Mouse (Mus musculus): Measurements from ENCODE around the gene Cacng8.
A peak's percentile ranks its signal among the peaks of the same experiment; 100 is the strongest.
"Not testable (repeated sequence)": the region's sequence is repeated elsewhere in the genome, so short reads cannot be mapped to it uniquely, and the experiment has no call there.

Cacng8 gene

GRCm38 (mm10) chr7:3387761-3388160 lies 2.7 kb upstream of the Cacng8 start:
- no peak for DNase-seq (ENCODE audit: low spot score in 2 of 2)

DNA sequence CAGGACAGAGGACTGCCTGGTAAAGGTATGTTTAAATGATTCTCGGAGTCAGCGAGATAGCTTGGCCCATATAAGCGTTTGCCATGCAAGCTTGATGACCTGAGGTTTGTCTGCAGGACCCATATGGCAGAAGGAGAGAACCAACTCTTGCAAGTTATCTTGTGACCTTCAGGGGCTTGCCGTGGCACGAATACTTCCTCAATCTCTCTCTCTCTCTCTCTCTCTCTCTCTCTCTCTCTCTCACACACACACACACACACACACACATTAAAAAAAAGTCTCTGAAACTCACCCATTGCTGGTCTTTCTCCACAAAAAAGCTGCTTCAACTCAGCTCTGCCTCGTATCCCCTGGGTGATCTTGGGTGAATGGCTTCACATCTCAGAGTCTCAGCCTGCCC lies 1.6 kb upstream of the Cacng8 start:
- DNase-seq (ENCODE audit: low spot score in 2 of 2): no peak

DNA sequence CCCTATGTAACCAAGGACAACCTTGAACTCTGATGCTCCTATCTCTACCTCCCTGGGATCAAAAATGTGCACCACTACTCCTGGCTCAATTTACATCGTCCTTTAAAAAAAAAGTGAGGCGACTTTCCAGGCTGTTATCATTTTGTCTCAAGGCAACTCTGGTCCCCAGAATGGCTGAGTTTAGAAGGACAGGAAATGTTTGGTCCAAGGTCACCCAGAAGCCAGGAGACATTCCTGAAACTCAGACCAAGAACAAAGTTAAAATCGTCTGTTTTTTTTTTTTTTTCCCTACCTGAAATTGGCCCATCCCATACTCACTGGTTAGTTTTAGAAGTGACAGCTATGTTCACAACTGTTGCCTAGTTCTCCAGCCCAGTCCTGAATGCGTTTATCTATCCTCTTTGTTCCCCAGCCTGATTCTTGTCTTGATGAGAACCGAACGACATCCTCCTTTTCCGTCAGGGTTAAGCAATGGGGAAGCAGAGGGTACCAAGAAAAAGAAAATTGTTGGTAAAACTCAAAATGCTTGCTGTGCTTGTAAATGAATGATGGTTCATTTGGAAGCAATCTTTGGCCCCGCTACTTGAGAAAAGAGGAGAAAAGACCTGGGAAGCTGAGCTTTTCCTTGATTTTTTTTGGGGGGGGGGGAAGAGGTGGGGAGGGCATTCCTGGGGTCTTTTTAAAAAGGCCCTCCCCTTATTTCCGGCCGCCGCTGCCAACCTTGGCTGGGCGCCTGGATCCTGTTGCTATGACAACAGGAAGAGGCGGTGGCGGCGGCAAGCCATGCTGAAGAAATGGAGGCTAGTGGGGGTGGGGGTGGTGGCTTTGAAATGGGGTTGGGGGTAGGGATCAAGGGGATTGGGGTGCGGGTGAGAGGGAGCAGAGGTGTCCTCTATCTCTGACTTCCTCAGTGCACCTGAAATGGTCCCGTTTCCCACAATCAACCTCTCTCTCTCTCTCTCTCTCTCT lies 755 bp upstream of the Cacng8 start:
- no peak for DNase-seq (ENCODE audit: low spot score in 2 of 2)

GRCm38 (mm10) chr7:3391081-3391451 lies 583 bp downstream of the Cacng8 start:
- no peak for DNase-seq (ENCODE audit: low spot score in 2 of 2)

DNA sequence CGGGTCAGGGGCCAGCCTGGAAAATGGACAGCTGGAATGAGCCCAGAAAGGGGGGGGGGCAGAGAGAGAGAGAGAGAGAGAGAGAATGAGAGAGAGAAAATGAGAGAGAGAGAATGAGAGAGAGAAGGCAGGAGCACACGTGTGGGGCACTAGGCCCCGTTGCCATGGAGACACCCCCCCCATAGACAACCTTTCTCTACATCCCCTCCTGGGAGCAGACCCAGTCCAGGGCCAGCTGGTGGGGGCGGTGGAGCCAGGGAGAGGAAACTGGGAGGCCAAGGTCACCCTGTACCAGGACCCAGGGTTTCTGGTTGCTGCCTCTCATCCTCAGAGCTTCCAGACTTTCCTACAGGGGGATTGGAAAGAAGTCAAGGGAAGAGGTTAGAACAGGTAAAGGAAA lies 1.3 kb downstream of the Cacng8 start:
- no peak for DNase-seq (ENCODE audit: low spot score in 2 of 2)

GRCm38 (mm10) chr7:3397355-3397754 lies 6.9 kb downstream of the Cacng8 start:
- DNase-seq (ENCODE audit: low spot score in 2 of 2): no peak

DNA sequence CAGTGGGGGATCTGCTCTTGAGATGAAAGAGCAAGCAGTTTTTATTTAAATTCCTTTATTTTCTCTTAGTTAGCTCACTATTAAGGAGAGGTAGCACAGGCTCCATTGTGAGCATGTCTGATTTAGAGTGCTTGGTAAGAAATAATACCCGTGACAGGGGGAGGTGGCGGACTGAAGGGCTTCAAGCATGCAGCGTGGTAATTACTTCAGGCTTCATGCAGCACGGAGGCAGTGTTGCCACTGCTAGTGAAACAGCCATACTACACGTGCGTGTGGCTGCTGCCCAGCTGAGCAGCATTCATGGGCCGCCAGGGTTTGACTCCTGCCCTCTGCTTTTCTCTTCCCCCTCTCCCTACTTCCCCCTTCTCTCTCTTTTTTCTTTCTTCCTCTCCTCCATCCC lies 7.3 kb downstream of the Cacng8 start:
- no peak for DNase-seq (ENCODE audit: low spot score in 2 of 2)

GRCm38 (mm10) chr7:3398363-3398762 lies 7.9 kb downstream of the Cacng8 start:
- DNase-seq (ENCODE audit: low spot score in 2 of 2): not testable (repeated sequence)

GRCm38 (mm10) chr7:3399937-3400336 lies 9.5 kb downstream of the Cacng8 start:
- no peak for DNase-seq (ENCODE audit: low spot score in 2 of 2)

GRCm38 (mm10) chr7:3409729-3410520 lies 19.4 kb downstream of the Cacng8 start:
- no peak for DNase-seq (ENCODE audit: low spot score in 2 of 2)

DNA sequence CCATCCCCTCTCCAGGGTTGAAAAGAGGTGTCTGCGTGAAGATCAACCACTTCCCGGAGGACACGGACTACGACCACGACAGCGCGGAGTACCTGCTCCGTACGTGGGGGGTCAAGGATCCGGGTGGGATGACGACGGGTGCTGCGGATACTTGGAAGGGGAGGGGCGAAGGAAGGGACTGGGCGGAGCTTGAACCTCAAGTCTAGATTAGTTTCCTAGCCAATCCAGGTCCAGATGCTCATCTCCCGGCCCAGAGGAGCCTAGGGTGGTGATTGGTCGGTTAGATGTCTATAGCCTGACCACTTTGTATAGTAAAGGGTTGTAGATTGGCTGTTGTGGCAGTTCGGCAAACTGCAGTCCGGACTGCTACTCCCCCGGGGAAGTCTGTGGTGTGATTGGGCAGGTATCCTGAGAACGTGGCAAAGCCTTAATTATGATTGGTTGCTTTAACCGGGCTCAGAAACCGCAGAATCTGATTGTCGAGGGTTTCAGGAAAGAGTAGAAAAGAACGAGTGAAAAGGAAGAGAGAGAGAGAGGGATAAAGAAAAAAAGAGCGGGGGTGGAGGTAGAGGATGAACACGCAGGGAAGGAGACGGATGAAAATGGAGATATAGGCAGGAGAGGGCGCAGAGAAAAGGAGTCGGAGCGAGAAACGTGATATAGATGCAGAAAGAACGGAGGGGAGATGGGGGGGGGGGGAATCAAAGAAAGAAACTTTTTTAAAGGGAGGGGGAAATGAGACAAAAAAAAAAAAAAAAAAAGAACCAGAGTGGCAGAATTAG lies 20.9 kb downstream of the Cacng8 start:
- peak in 1 of 2 experiments; percentile 3 for DNase-seq (ENCODE audit: low spot score in 2 of 2)

GRCm38 (mm10) chr7:3412036-3412435 lies 21.6 kb downstream of the Cacng8 start:
- no peak for DNase-seq (ENCODE audit: low spot score in 2 of 2)

DNA sequence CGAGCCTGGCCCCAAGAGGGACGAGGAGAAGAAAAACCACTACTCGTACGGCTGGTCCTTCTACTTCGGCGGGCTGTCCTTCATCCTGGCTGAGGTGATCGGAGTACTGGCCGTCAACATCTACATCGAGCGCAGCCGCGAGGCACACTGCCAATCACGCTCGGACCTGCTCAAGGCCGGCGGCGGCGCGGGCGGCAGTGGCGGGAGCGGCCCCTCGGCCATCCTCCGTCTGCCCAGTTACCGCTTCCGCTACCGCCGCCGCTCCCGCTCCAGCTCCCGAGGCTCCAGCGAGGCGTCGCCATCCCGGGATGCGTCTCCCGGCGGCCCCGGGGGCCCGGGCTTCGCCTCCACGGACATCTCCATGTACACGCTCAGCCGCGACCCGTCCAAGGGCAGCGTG lies 24.4 kb downstream of the Cacng8 start:
- DNase-seq (ENCODE audit: low spot score in 2 of 2): peak in 1 of 2 experiments; percentile 32

GRCm38 (mm10) chr7:3415378-3415777 lies 24.9 kb downstream of the Cacng8 start:
- DNase-seq (ENCODE audit: low spot score in 2 of 2): peak; percentile 4 to 16

DNA sequence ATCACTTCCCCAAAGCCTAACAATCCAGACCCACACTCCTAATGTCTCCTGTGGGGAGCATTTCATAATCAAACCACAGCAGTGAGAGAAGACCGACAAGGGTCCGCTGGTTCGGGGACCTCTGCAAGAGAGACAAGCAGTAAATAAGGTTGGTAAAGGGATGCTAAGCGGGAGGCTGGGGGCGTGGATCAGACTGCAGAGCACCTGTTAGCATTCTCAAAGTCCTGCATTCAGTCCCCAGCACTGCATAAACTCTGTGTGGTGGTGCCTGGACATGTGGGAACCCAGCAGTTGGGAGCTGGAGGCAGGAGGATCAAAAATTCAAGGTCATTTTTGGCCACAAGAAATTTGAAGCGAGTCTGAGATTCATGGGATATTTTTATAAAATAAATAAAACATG lies 29.5 kb downstream of the Cacng8 start:
- DNase-seq (ENCODE audit: low spot score in 2 of 2): no peak

DNA sequence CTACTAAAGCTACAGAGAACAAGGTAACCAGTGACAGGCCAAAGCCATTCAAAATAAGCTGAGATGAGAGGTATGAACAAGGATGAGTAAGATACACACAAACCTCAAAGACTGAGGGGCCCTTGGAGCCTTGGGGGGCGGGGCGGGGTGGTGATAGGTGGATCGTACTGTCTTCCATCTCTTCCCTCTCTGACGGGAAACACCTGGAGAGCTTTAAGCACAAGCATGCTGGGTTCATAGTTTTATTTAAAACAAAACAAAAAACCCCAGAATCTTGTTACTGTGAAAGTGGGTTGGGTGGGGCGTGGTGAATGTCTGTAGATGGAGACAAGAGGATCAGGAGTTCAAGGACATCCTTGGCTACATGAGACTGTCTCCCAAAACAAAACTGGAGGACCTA lies 30.0 kb downstream of the Cacng8 start:
- no peak for DNase-seq (ENCODE audit: low spot score in 2 of 2)

GRCm38 (mm10) chr7:3421297-3421696 lies 30.8 kb downstream of the Cacng8 start:
- DNase-seq (ENCODE audit: low spot score in 2 of 2): no peak

DNA sequence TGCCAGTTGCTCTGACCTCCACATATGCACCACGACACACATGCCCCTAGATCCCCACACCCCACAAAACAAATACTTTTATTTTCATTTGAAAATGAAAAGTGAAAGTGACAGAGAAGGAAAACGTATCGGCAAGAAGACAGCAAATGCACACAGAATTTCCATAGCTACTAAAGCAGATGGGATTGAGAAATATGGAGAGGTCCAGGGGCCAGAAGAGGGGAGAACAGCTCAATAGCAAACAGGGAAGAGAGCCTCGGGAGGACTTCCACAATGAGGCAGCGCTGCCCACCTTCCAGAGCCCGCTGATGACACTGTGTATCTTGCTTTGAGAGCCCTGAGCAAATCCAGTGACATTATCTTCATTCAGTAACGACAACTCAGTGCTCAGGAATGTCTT lies 31.6 kb downstream of the Cacng8 start:
- no peak for DNase-seq (ENCODE audit: low spot score in 2 of 2)

DNA sequence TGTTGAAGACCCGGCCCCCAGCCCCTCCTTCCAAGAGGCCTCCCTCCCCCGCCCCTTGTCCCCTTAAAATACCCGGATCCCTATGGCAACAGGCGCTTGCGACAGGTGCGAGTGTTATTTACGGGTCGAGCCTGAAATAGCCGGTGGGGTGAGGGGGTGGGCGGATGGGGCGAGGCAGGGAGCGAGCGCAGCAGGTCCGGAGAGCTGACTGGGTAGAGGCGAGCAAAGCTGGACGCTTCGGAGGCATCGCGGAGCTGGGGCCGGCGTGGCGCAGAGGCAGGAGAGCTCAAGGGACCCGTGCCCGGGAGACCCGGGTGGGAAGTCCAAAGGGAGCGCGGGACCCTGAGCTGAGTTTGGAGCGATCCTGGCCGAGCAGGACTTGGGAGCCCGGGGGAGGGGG lies 32.9 kb downstream of the Cacng8 start:
- DNase-seq (ENCODE audit: low spot score in 2 of 2): no peak

DNA sequence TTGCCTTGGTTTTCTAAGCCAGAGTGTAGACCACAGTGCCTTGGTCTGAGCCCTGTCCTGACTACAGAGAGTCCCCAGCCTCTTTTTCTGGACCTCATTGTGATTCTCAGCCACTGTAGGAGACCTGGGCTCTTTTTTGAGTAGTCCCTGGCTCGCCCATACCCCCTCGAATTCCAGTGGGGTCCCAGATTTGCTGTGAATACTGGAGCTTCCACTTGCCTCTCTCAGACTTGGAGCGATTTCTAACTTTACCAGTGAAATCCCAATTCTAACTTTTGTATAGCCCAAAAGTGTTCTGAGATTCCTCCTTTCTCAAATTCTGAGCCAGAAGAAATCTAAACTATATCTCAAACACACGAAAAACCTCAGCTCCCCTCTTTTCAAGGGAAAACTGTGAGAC lies 33.4 kb downstream of the Cacng8 start, which contains the start of gene Cacng6:
Cacng6 (plus strand) TSS at position 301 of the 400 bp plus-strand sequence.
- no peak for DNase-seq (ENCODE audit: low spot score in 2 of 2)

DNA sequence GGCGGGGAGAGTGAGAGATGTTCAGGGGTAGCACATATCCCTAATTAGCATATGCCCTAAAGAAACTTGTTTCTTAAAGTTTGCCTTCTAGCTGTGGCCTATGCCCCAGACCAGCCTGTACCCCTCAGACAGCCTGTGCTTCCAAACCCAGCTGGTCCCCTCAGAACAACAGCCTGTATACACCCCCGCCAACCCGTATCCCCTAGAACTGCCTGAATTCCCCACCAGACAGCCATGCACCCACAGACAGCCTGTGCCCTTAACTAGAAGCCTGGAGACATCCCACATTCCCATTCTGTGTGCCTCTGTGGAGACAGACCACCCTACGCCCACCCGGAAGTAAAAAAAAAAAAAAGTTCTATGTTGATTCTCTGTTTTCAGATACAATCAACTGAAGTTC lies 34.7 kb downstream of the Cacng8 start:
- DNase-seq (ENCODE audit: low spot score in 2 of 2): no peak

GRCm38 (mm10) chr7:3430161-3430560 lies 39.7 kb downstream of the Cacng8 start:
- no peak for DNase-seq (ENCODE audit: low spot score in 2 of 2)

Data from urinary bladder, adult 18-20 months (tissue).